Mouse (Mus musculus) Muller cell, postnatal 12 days (primary cell): ENCODE measurements around the gene Speer2.

Source experiments
- DNase-seq: peaks from one replicate; pipeline ENCODE4 v3.0.0-alpha.2; 2015; ENCODE audit errors: inconsistent ontology term

Speer2 gene

DNA sequence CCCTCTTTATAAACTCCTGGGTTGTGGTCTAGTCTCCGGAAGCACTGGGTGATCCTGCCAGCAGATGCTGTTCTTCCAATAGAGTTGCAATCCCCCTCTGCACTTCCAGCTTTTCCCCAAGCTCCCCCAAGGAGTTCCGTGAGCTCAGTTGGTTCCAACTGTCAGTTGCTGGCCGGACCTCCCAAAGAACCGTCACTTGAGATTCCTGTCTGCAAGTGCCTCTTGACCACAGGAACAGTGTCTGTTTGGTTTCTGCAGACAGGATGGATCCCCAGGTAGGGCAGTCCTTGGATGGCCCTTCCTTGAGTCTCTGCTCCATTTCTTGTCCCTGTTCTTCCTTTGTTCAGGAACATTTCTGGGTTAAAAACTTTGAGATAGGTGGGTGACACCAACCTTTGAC lies at the start of gene Speer2:
Gene Speer2 (minus strand): TSS at position 101 of the 400 bp plus-strand sequence.
- no peak for DNase-seq

DNA sequence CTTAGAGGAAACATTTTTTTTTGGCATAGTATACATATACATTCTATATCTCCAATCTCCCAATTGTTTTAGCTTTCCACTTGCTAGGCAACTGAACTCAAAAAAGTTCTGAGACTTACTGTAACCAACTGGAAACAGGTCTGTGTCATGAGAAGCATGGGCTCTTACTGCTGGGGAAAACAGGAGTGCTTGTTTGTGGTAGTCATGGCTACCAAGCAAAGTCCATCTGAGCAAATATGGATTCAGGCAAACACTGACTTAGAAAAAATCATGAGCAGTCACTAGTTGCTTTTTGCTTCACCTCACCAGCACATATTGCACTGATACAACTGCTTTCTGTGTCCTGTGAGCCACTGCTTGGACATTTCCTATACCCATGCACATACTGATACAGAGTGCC lies 40.8 kb upstream of the Speer2 start:
- no peak for DNase-seq

DNA sequence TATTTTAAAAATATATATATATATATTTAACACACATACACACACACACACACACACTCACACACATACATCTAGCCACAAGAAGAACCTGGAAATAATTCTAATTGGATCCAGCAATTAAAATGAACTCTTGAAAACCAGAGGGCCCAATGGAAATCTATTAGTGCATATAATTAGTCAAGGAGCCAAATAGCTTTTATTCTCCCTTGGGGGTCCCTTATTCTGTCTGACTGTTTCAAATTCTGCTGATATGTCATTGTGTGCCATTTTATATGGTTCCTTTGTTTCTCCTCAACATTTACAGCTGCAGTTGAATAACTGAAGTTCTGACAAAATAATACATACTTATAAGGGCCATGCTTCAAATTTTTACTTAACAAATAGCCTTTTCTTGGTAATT lies 17.2 kb upstream of the Speer2 start:
- no peak for DNase-seq

DNA sequence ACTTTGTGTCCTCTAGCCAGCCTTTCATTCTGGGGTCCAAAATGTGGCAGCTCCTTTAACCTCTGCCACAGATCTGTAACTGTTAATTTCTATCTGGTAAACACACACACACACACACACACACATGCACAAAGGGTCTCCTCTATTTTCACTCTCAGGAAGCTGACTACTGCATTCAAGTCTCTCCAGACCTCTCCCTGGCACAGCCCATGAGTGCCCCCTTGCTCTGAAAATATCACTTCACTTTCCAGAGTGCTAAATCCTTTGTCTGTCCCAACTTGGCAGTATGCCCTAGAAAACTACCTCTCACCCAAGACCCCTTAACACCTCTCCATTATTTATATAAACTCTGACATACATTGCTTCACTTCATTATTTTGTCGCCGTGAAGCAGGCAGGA lies 26.9 kb downstream of the Speer2 start:
- DNase-seq, result no peak

DNA sequence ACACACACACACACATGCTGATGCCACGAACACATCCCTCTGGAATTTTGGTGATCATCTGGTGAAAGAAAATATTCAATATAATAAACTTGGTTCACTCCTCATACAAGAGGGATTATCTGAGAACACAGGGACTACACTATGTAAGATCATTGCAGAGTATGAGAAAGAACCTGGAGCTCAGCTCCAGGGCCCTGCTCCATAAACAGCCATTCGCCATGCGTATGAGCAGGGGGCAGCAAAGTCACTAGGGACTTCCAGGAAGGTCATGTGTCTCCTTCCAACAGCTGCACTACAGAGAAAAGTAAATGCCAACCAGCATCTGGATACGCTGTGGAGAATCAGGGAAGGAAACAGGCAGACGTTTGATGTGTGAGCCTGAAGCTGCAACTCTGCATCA lies 49.9 kb downstream of the Speer2 start:
- no peak for DNase-seq
